ENCODE assay signal across 9 mouse cellular contexts in the genomic region with DNA sequence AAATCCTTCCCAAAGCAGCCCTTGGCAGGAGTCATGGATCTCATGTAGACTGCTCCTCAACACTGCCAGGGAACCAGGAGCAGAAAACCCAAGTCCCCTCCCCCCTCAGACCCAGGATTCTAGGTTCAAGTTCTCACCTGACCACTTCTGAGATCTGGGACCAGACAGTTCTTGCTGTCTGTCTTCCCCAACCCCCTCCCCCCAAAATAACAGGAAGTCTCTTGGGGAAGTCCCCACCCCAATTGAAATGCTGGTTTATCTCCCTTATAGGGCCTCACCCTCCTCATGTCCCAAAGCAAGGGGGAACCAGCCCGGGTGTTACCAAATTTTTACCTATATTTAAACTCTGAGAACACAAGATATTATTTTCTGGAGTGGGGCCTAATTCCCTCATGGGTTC. TPM values are rescaled to one million over a fixed set of nuclear protein-coding genes. Genes with fewer than 3 reads are reported as not detected.
DNase-seq lines count a peak whose midpoint lies in the region; ATAC-seq and TF ChIP-seq lines count a peak whose summit lies in the region.
"Had no signal": no experiment of that assay in that cellular context is flagged by ENCODE, and none has a peak within 500 bp of the region (broad histone marks: within the 10 kb centered on the region; RNA-seq: fewer than 3 reads in every experiment).

No protein-coding gene starts in this region.

- H3K9ac ChIP-seq in forebrain, embryonic 11.5 days (ENCODE audit: low read length), result no peak overlapping the region
- H3K9ac ChIP-seq in midbrain, embryonic 13.5 days (replicated peaks), result no peak overlapping the region
- no peak overlapping the region for H3K9ac ChIP-seq in midbrain, embryonic 11.5 days (ENCODE audit: low read length)
- peak overlapping the region; percentile 83; the same call in 1 of the 2 replicates for H3K9ac ChIP-seq in limb, embryonic 14.5 days (ENCODE audit: low read depth, low read length, severe bottlenecking)

- H3K4me3 ChIP-seq in forebrain, embryonic 10.5 days, result peak overlapping the region; percentile 75; the same call in 1 of the 2 replicates
- H3K4me3 ChIP-seq in forebrain, embryonic 11.5 days (ENCODE audit: low read depth, low read length), result no peak overlapping the region
- no peak overlapping the region for H3K4me3 ChIP-seq in midbrain, embryonic 13.5 days (replicated peaks)
- H3K4me3 ChIP-seq in midbrain, embryonic 11.5 days (ENCODE audit: low read depth, low read length), result no peak overlapping the region
- peak overlapping the region; percentile 85; the same call in 1 of the 2 replicates for H3K4me3 ChIP-seq in limb, embryonic 14.5 days (replicated peaks; ENCODE audit: low read length)
- peak overlapping the region; percentile 71 for H3K4me3 ChIP-seq in spleen, adult 2 months (ENCODE audit: extremely low read depth, insufficient read depth, insufficient read length)

- peaks cover 48% of the 10 kb centered on the region for H3K4me1 ChIP-seq in forebrain, embryonic 10.5 days
- peaks cover 5% of the 10 kb centered on the region; the same call in 1 of the 2 replicates for H3K4me1 ChIP-seq in forebrain, embryonic 11.5 days (replicated peaks; ENCODE audit: control insufficient read depth, insufficient read depth, low read length)
- peaks cover 38% of the 10 kb centered on the region for H3K4me1 ChIP-seq in midbrain, embryonic 13.5 days (replicated peaks)
- no peaks in the 10 kb centered on the region for H3K4me1 ChIP-seq in midbrain, embryonic 11.5 days (ENCODE audit: control insufficient read depth, insufficient read depth, low read length)
- H3K4me1 ChIP-seq in limb, embryonic 14.5 days (ENCODE audit: control insufficient read depth, insufficient read depth, low read length), result peaks cover 23% of the 10 kb centered on the region
- H3K4me1 ChIP-seq in spleen, adult 2 months (ENCODE audit: control insufficient read depth, insufficient read depth, insufficient read length), result peaks cover 11% of the 10 kb centered on the region; the same call in 1 of the 2 replicates

- H3K27ac ChIP-seq in forebrain, embryonic 10.5 days, result peak overlapping the region; percentile 88; the same call in 1 of the 2 replicates
- no peak overlapping the region for H3K27ac ChIP-seq in forebrain, embryonic 11.5 days (ENCODE audit: low read depth, low read length)
- 0 out of 2 replicates have a peak overlapping the region, but pooled peaks have one; percentile 1 for H3K27ac ChIP-seq in midbrain, embryonic 13.5 days
- H3K27ac ChIP-seq in midbrain, embryonic 11.5 days (ENCODE audit: low read depth, low read length), result no peak overlapping the region
- H3K27ac ChIP-seq in limb, embryonic 14.5 days (replicated peaks; ENCODE audit: low read depth, low read length), result peak overlapping the region; percentile 53; the same call in 1 of the 2 replicates
- H3K27ac ChIP-seq in spleen, adult 2 months (ENCODE audit: insufficient read depth, low read length), result peak overlapping the region; percentile 96

- intact Hi-C loops in left cerebral cortex, postnatal 10 days (cut with DNase I), result loop anchor here (5.0 kb wide), 1 partner anchor 65 kb away; no protein-coding TSS in a partner anchor

- H3K4me2 ChIP-seq in forebrain, embryonic 11.5 days (ENCODE audit: low read depth, low read length, severe bottlenecking), result no peak overlapping the region
- no peak overlapping the region for H3K4me2 ChIP-seq in midbrain, embryonic 13.5 days (replicated peaks)
- H3K4me2 ChIP-seq in midbrain, embryonic 11.5 days, result no peak overlapping the region
- peak overlapping the region; percentile 67; the same call in 1 of the 2 replicates for H3K4me2 ChIP-seq in limb, embryonic 14.5 days (replicated peaks; ENCODE audit: low read depth, low read length, severe bottlenecking)

- DNase-seq in forebrain, embryonic 10.5 days (ENCODE audit: extremely low spot score, low spot score), result no peak
- DNase-seq in forebrain, embryonic 11.5 days (ENCODE audit: low spot score), result no peak
- DNase-seq in midbrain, embryonic 11.5 days (ENCODE audit: low spot score, missing footprints), result no peak
- no peak for DNase-seq in limb, embryonic 14.5 days (ENCODE audit: low spot score)
- DNase-seq in spleen, adult 2 months (ENCODE audit: low read depth in 1 of 2, low spot score in 2 of 2), result peak in 1 of 2 experiments; percentile 64
- no peak for DNase-seq in left cerebral cortex, postnatal 10 days (ENCODE audit: extremely low spot score in 1 of 2, low spot score in 2 of 2)
- no peak for DNase-seq in kidney, postnatal 10 days
- DNase-seq: kidney, postnatal 36 days had no signal

- no peaks in the 10 kb centered on the region for H3K27me3 ChIP-seq in forebrain, embryonic 10.5 days (ENCODE audit: poor library complexity, severe bottlenecking)
- no peaks in the 10 kb centered on the region for H3K27me3 ChIP-seq in forebrain, embryonic 11.5 days (ENCODE audit: control insufficient read depth, insufficient read depth, low read length)
- H3K27me3 ChIP-seq in midbrain, embryonic 13.5 days, result no peaks in the 10 kb centered on the region
- H3K27me3 ChIP-seq in midbrain, embryonic 11.5 days (ENCODE audit: control insufficient read depth, insufficient read depth, low read length), result no peaks in the 10 kb centered on the region
- no peaks in the 10 kb centered on the region for H3K27me3 ChIP-seq in limb, embryonic 14.5 days (ENCODE audit: control insufficient read depth, insufficient read depth, low read length)
- no peaks in the 10 kb centered on the region for H3K27me3 ChIP-seq in spleen, adult 2 months (ENCODE audit: control insufficient read depth, insufficient read depth, low read length)

- 88% methylated on average over 1 of the region's 1 CpGs for WGBS in forebrain, embryonic 10.5 days
- 91% methylated on average over 1 of the region's 1 CpGs for WGBS in forebrain, embryonic 11.5 days
- 82% methylated on average over 1 of the region's 1 CpGs for WGBS in midbrain, embryonic 13.5 days
- WGBS in midbrain, embryonic 11.5 days, result 86% methylated on average over 1 of the region's 1 CpGs
- WGBS in limb, embryonic 14.5 days, result 63% methylated on average over 1 of the region's 1 CpGs
- WGBS in spleen, adult 2 months, result 0% methylated on average over 1 of the region's 1 CpGs

- no peak for ATAC-seq in forebrain, embryonic 11.5 days (replicated peaks; ENCODE audit: low FRiP score)
- ATAC-seq in midbrain, embryonic 13.5 days, result no peak
- no peak for ATAC-seq in midbrain, embryonic 11.5 days (ENCODE audit: low FRiP score)
- no peak for ATAC-seq in limb, embryonic 14.5 days (ENCODE audit: low FRiP score, low read depth)

- no peak for TF ChIP-seq CTCF in spleen, adult 2 months (IDR thresholded peaks at IDR 0.05; ENCODE audit: extremely low read depth, insufficient read depth, insufficient read length, insufficient replicate concordance)

- no peaks in the 10 kb centered on the region for H3K36me3 ChIP-seq in forebrain, embryonic 10.5 days (replicated peaks)
- H3K36me3 ChIP-seq in forebrain, embryonic 11.5 days (ENCODE audit: control insufficient read depth, insufficient read depth, low read length), result no peaks in the 10 kb centered on the region
- no peaks in the 10 kb centered on the region for H3K36me3 ChIP-seq in midbrain, embryonic 13.5 days
- no peaks in the 10 kb centered on the region for H3K36me3 ChIP-seq in midbrain, embryonic 11.5 days (ENCODE audit: control insufficient read depth, insufficient read depth, low read length)
- no peaks in the 10 kb centered on the region; the same call in 1 of the 2 replicates for H3K36me3 ChIP-seq in limb, embryonic 14.5 days (ENCODE audit: control insufficient read depth, insufficient read depth, low read length)
- peaks cover 19% of the 10 kb centered on the region for H3K36me3 ChIP-seq in spleen, adult 2 months (ENCODE audit: control insufficient read depth, insufficient read depth, low read length)

- no peaks in the 10 kb centered on the region for H3K9me3 ChIP-seq in forebrain, embryonic 10.5 days
- no peaks in the 10 kb centered on the region for H3K9me3 ChIP-seq in forebrain, embryonic 11.5 days (ENCODE audit: control insufficient read depth, low read length)
- H3K9me3 ChIP-seq in midbrain, embryonic 13.5 days, result no peaks in the 10 kb centered on the region
- no peaks in the 10 kb centered on the region for H3K9me3 ChIP-seq in midbrain, embryonic 11.5 days (ENCODE audit: control insufficient read depth, low read length)
- H3K9me3 ChIP-seq in limb, embryonic 14.5 days (ENCODE audit: control insufficient read depth, low read length), result no peaks in the 10 kb centered on the region

- TF ChIP-seq POLR2A in limb, embryonic 14.5 days (IDR thresholded peaks at IDR 0.05; ENCODE audit: borderline replicate concordance, extremely low read depth, insufficient read depth, insufficient read length), result no peak
- peak; percentile 17; the same call in 1 of the 2 replicates for TF ChIP-seq POLR2A in spleen, adult 2 months (IDR thresholded peaks at IDR 0.05; ENCODE audit: low read depth, low read length)

RNA-seq across cellular contexts. Expression of a gene that starts 0.9 kb away (rescaled TPM):
- 58.2 and 59.2 TPM in 2 replicates for polyA plus RNA-seq in forebrain, embryonic 10.5 days (2016; fragmentation: Nextera tagmentation; extraction: Ambion mirVana)
- polyA plus RNA-seq in forebrain, embryonic 11.5 days (2014; fragmentation: Nextera tagmentation; extraction: Ambion mirVana), result 65.7 and 69.5 TPM in 2 replicates
- polyA plus RNA-seq in midbrain, embryonic 13.5 days (2015; fragmentation: Nextera tagmentation; extraction: Ambion mirVana), result 46.7 and 59.2 TPM in 2 replicates
- 37.7 and 38.1 TPM in 2 replicates for polyA plus RNA-seq in midbrain, embryonic 11.5 days (2014; fragmentation: Nextera tagmentation; extraction: Ambion mirVana)
- 256 and 337 TPM in 2 replicates for polyA plus RNA-seq in limb, embryonic 14.5 days (2012; rRNA removed)
- polyA plus RNA-seq in limb, embryonic 14.5 days (2014; fragmentation: Nextera tagmentation; extraction: Ambion mirVana), result 109 and 116 TPM in 2 replicates
- polyA plus RNA-seq in spleen, adult 2 months (2012; rRNA removed), result 915 and 1,063 TPM in 2 replicates
- total RNA-seq in left cerebral cortex, postnatal 10 days (2021), result 10 to 100 TPM; 88.1 to 89.2 TPM

RNA-seq across cellular contexts. Expression of a gene that starts 4.7 kb away (rescaled TPM):
- 0.25 and 0.55 TPM in 2 replicates for polyA plus RNA-seq in forebrain, embryonic 10.5 days (2016; fragmentation: Nextera tagmentation; extraction: Ambion mirVana)
- 0.31 and 0.37 TPM in 2 replicates for polyA plus RNA-seq in forebrain, embryonic 11.5 days (2014; fragmentation: Nextera tagmentation; extraction: Ambion mirVana)
- 0.35 and 0.40 TPM in 2 replicates for polyA plus RNA-seq in midbrain, embryonic 13.5 days (2015; fragmentation: Nextera tagmentation; extraction: Ambion mirVana)
- 0.12 and 0.14 TPM in 2 replicates for polyA plus RNA-seq in midbrain, embryonic 11.5 days (2014; fragmentation: Nextera tagmentation; extraction: Ambion mirVana)
- polyA plus RNA-seq in limb, embryonic 14.5 days (2012; rRNA removed), result 0.84 and 1.4 TPM in 2 replicates
- polyA plus RNA-seq in limb, embryonic 14.5 days (2014; fragmentation: Nextera tagmentation; extraction: Ambion mirVana), result 0.26 and 0.37 TPM in 2 replicates
- polyA plus RNA-seq in spleen, adult 2 months (2012; rRNA removed), result 959 and 1,255 TPM in 2 replicates
- under 1 TPM; 0.30 TPM for total RNA-seq in left cerebral cortex, postnatal 10 days (2021)

RNA-seq across cellular contexts. Expression of a gene that starts 17.7 kb away (rescaled TPM):
- 2,087 and 2,135 TPM in 2 replicates for polyA plus RNA-seq in forebrain, embryonic 10.5 days (2016; fragmentation: Nextera tagmentation; extraction: Ambion mirVana)
- polyA plus RNA-seq in forebrain, embryonic 11.5 days (2014; fragmentation: Nextera tagmentation; extraction: Ambion mirVana), result 1,722 and 1,731 TPM in 2 replicates
- 1,308 and 1,443 TPM in 2 replicates for polyA plus RNA-seq in midbrain, embryonic 13.5 days (2015; fragmentation: Nextera tagmentation; extraction: Ambion mirVana)
- 1,753 and 1,929 TPM in 2 replicates for polyA plus RNA-seq in midbrain, embryonic 11.5 days (2014; fragmentation: Nextera tagmentation; extraction: Ambion mirVana)
- polyA plus RNA-seq in limb, embryonic 14.5 days (2012; rRNA removed), result 1,054 and 1,323 TPM in 2 replicates
- polyA plus RNA-seq in limb, embryonic 14.5 days (2014; fragmentation: Nextera tagmentation; extraction: Ambion mirVana), result 3,510 and 3,666 TPM in 2 replicates
- 627 and 638 TPM in 2 replicates for polyA plus RNA-seq in spleen, adult 2 months (2012; rRNA removed)
- total RNA-seq in left cerebral cortex, postnatal 10 days (2021), result 100 to 1,000 TPM; 577 to 615 TPM

RNA-seq across cellular contexts. Expression of a gene that starts 32.0 kb away (rescaled TPM):
- not detected in 2 replicates for polyA plus RNA-seq in forebrain, embryonic 10.5 days (2016; fragmentation: Nextera tagmentation; extraction: Ambion mirVana)
- polyA plus RNA-seq in forebrain, embryonic 11.5 days (2014; fragmentation: Nextera tagmentation; extraction: Ambion mirVana), result not detected in 2 replicates
- polyA plus RNA-seq in midbrain, embryonic 13.5 days (2015; fragmentation: Nextera tagmentation; extraction: Ambion mirVana), result not detected in 2 replicates
- not detected in 2 replicates for polyA plus RNA-seq in midbrain, embryonic 11.5 days (2014; fragmentation: Nextera tagmentation; extraction: Ambion mirVana)
- polyA plus RNA-seq in limb, embryonic 14.5 days (2012; rRNA removed), result 0.04 TPM in 1 of 2 replicates, not detected in the other
- 0.19 TPM in 1 of 2 replicates, not detected in the other for polyA plus RNA-seq in limb, embryonic 14.5 days (2014; fragmentation: Nextera tagmentation; extraction: Ambion mirVana)
- not detected in 2 replicates for polyA plus RNA-seq in spleen, adult 2 months (2012; rRNA removed)
- not detected for total RNA-seq in left cerebral cortex, postnatal 10 days (2021)

RNA-seq across cellular contexts. Expression of a gene that starts 32.1 kb away (rescaled TPM):
- not detected in 2 replicates for polyA plus RNA-seq in forebrain, embryonic 10.5 days (2016; fragmentation: Nextera tagmentation; extraction: Ambion mirVana)
- not detected in 2 replicates for polyA plus RNA-seq in forebrain, embryonic 11.5 days (2014; fragmentation: Nextera tagmentation; extraction: Ambion mirVana)
- polyA plus RNA-seq in midbrain, embryonic 13.5 days (2015; fragmentation: Nextera tagmentation; extraction: Ambion mirVana), result not detected in 2 replicates
- not detected in 2 replicates for polyA plus RNA-seq in midbrain, embryonic 11.5 days (2014; fragmentation: Nextera tagmentation; extraction: Ambion mirVana)
- polyA plus RNA-seq in limb, embryonic 14.5 days (2012; rRNA removed), result not detected in 2 replicates
- polyA plus RNA-seq in limb, embryonic 14.5 days (2014; fragmentation: Nextera tagmentation; extraction: Ambion mirVana), result not detected in 2 replicates
- polyA plus RNA-seq in spleen, adult 2 months (2012; rRNA removed), result not detected in 2 replicates
- total RNA-seq in left cerebral cortex, postnatal 10 days (2021), result not detected

Comparison
In these comparisons a context has a peak if more than half of its experiments do, and no peak if none do; other contexts are left out.
1. H3K27ac ChIP-seq: peak in forebrain, embryonic 10.5 days (single experiment), midbrain, embryonic 13.5 days (single experiment), limb, embryonic 14.5 days (single experiment) and spleen, adult 2 months (single experiment); none in forebrain, embryonic 11.5 days (single experiment) and midbrain, embryonic 11.5 days (single experiment).
2. H3K4me3 ChIP-seq: peak in forebrain, embryonic 10.5 days (single experiment), limb, embryonic 14.5 days (single experiment) and spleen, adult 2 months (single experiment); none in forebrain, embryonic 11.5 days (single experiment), midbrain, embryonic 13.5 days (single experiment) and midbrain, embryonic 11.5 days (single experiment).
3. RNA of a gene that starts 4.7 kb away (polyA plus RNA-seq): 959 to 1,255 TPM in spleen, adult 2 months; 0.26 to 1.4 TPM in limb, embryonic 14.5 days, 0.31 to 0.37 TPM in forebrain, embryonic 11.5 days, 0.35 to 0.40 TPM in midbrain, embryonic 13.5 days, 0.25 to 0.55 TPM in forebrain, embryonic 10.5 days and 0.12 to 0.14 TPM in midbrain, embryonic 11.5 days; every median in the first group is over 100 times any median in the second.